Mouse (Mus musculus) MEL (cell line): Measurements from ENCODE around the gene Klhdc4.

Source experiments
- CHD2 ChIP-seq: IDR thresholded peaks from 2 replicates; pipeline ENCODE4 v1.6.1; 2011; ENCODE audit warnings: low read length, improper control_type of control experiment
- CTCF ChIP-seq, 3 experiments: IDR thresholded peaks in 2 of 3; conservative IDR thresholded peaks in 1 of 3; 2 replicates each; pipeline ENCODE4 v1.5.1; 2011 to 2012; ENCODE audit warnings: low read length in 3 of 3, low read depth in 2 of 3, mild to moderate bottlenecking in 2 of 3, improper control_type of control experiment in 1 of 3, inconsistent platforms in 1 of 3, mixed read lengths in 1 of 3, moderate library complexity in 1 of 3; ENCODE audit not compliant: control insufficient read depth in 1 of 3, insufficient read depth in 1 of 3, poor library complexity in 1 of 3, severe bottlenecking in 1 of 3
- MAX ChIP-seq: IDR thresholded peaks from 2 replicates; pipeline ENCODE4 v1.6.1; 2011; ENCODE audit warnings: low read length, improper control_type of control experiment
- NELFE ChIP-seq: IDR thresholded peaks from 2 replicates; pipeline ENCODE4 v1.6.1; 2011; ENCODE audit warnings: low read depth, low read length, improper control_type of control experiment
- POLR2A ChIP-seq, 2 experiments: IDR thresholded peaks; 2 replicates each; pipeline ENCODE4 v1.6.1; 2011 to 2012; ENCODE audit warnings: low read length in 2 of 2, mild to moderate bottlenecking in 2 of 2, control low read depth in 1 of 2, improper control_type of control experiment in 1 of 2, low read depth in 1 of 2, moderate library complexity in 1 of 2; ENCODE audit not compliant: control insufficient read depth in 1 of 2, insufficient read depth in 1 of 2, poor library complexity in 1 of 2
- POLR2AphosphoS2 ChIP-seq: IDR thresholded peaks from 2 replicates; pipeline ENCODE4 v1.6.1; 2011; ENCODE audit warnings: low read length, improper control_type of control experiment
- UBTF ChIP-seq: IDR thresholded peaks from 2 replicates; pipeline ENCODE4 v1.6.1; 2012; ENCODE audit warnings: low read depth, mild to moderate bottlenecking, inconsistent platforms, low read length, improper control_type of control experiment, moderate library complexity, borderline replicate concordance; ENCODE audit not compliant: insufficient read depth
- USF1 ChIP-seq: IDR thresholded peaks from 2 replicates; pipeline ENCODE4 v1.6.1; 2014; ENCODE audit warnings: low read depth, mild to moderate bottlenecking, inconsistent platforms, low read length, improper control_type of control experiment, moderate library complexity
- USF2 ChIP-seq, 2 experiments: IDR thresholded peaks; 2 replicates each; pipeline ENCODE4 v1.6.1; 2011 to 2012; ENCODE audit warnings: improper control_type of control experiment in 2 of 2, low read length in 2 of 2, borderline replicate concordance in 1 of 2, inconsistent platforms in 1 of 2, low read depth in 1 of 2, mild to moderate bottlenecking in 1 of 2; ENCODE audit not compliant: insufficient read depth in 1 of 2
- ZNF384 ChIP-seq: IDR thresholded peaks from 2 replicates; pipeline ENCODE4 v1.6.1; 2012; ENCODE audit warnings: low read depth, mild to moderate bottlenecking, inconsistent platforms, low read length, improper control_type of control experiment

DNA sequence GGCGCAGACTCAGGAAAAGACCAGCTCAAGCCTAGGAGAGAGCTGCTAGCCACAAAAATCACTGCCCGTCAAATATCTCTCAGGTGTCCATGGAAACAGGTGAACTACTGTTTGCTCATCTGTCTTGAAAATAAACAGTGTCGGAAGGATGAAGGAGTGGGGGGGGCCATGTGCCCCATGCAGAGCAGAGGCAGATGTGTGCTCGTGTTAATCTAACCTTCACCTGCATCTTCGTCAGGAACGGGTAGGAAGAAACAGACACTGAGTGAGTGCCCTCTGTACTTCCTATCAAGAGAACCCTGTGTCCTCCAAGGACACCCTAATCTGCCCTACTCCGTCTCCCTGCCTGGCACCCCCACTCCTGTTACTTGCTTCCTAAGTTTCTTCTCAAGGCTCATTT lies 22.3 kb upstream of the Klhdc4 start:
- TF ChIP-seq USF2 (IDR thresholded peaks at IDR 0.05; ENCODE audit: borderline replicate concordance in 1 of 2, insufficient read depth in 1 of 2, low read depth in 1 of 2, low read length in 2 of 2) (no peak), POLR2A (IDR thresholded peaks at IDR 0.05; ENCODE audit: control insufficient read depth in 1 of 2, insufficient read depth in 1 of 2, low read depth in 1 of 2, low read length in 2 of 2, poor library complexity in 1 of 2) (no peak; a peak in 1 of 4 replicates), CTCF (IDR thresholded peaks at IDR 0.05 in 2 of 3, conservative IDR thresholded peaks at IDR 0.05 in 1 of 3; ENCODE audit: control insufficient read depth in 1 of 3, insufficient read depth in 1 of 3, low read depth in 2 of 3, low read length in 3 of 3, poor library complexity in 1 of 3, severe bottlenecking in 1 of 3) (no peak), ZNF384 (no peak), POLR2AphosphoS2 (no peak), UBTF (no peak), CHD2 (no peak), USF1 (no peak), MAX (no peak), NELFE (no peak)
